Mouse (Mus musculus) embryonic facial prominence, embryonic 14.5 days (tissue): ENCODE measurements around the gene Cyp2c23. TPM values are rescaled to one million over a fixed set of nuclear protein-coding genes. Genes with fewer than 3 reads are reported as not detected.

Experiments
- ATAC-seq: fragments of 200-750 bp; cut with Nextera tagmentation; 2 replicates; pipeline ENCODE4 v1.8.0; 2017; ENCODE audit warnings: low read depth, moderate number of reproducible peaks, moderate TSS enrichment
- DNase-seq: peaks from one replicate; pipeline ENCODE4 v3.0.0-alpha.2; 2015; ENCODE audit warnings: low spot score
- H3K27ac ChIP-seq: fragments of 300-500 bp; sonication (generic); replicated peaks from 2 replicates; pipeline ENCODE4 v1.5.1; 2014; ENCODE audit warnings: low read depth, mild to moderate bottlenecking, low read length, moderate library complexity
- H3K27me3 ChIP-seq: fragments of 300-500 bp; sonication (generic); replicated peaks from 2 replicates; pipeline ENCODE4 v1.6.1; 2014; ENCODE audit warnings: low read length; ENCODE audit not compliant: control insufficient read depth, insufficient read depth
- H3K36me3 ChIP-seq: fragments of 300-500 bp; sonication (generic); 2 replicates; pipeline ENCODE4 v1.6.1; 2014; ENCODE audit warnings: low read length, mixed read lengths; ENCODE audit not compliant: control insufficient read depth, insufficient read depth
- H3K4me1 ChIP-seq: fragments of 300-500 bp; sonication (generic); 2 replicates; pipeline ENCODE4 v1.6.1; 2014; ENCODE audit warnings: antibody characterized with exemption, low read length; ENCODE audit not compliant: control insufficient read depth, insufficient read depth
- H3K4me2 ChIP-seq: fragments of 300-500 bp; sonication (generic); 2 replicates; pipeline ENCODE4 v1.6.1; 2014; ENCODE audit warnings: low read depth, mild to moderate bottlenecking, low read length, moderate library complexity, mixed read lengths
- H3K4me3 ChIP-seq: fragments of 300-500 bp; sonication (generic); 2 replicates; pipeline ENCODE4 v1.5.1; 2014; ENCODE audit warnings: low read depth, mild to moderate bottlenecking, low read length
- H3K9ac ChIP-seq: fragments of 300-500 bp; sonication (generic); 2 replicates; pipeline ENCODE4 v1.6.1; 2014; ENCODE audit warnings: low read depth, mild to moderate bottlenecking, low read length, moderate library complexity, mixed read lengths
- H3K9me3 ChIP-seq: fragments of 300-500 bp; sonication (generic); 2 replicates; pipeline ENCODE4 v1.6.1; 2016; ENCODE audit warnings: low read length; ENCODE audit not compliant: control insufficient read depth
- WGBS: fragments of 180-500 bp; shearing (Covaris S2); extraction: QIAGEN DNeasy Blood & Tissue Kit; methylation state at CpG from one replicate; pipeline ENCODE4 v1.1.7; 2014; 5-methylcytosine and 5-hydroxymethylcytosine counted together
- polyA plus RNA-seq: library from polyadenylated mRNA; unstranded; fragments of >200 nt; fragmentation: Nextera tagmentation; extraction: Ambion mirVana; gene quantifications from 2 replicates; pipeline ENCODE4 v1.2.1, GENCODE M21; 2014

The Cyp2c23 gene
- polyA plus RNA-seq, 1 experiment from 2014 or later: not detected

DNA sequence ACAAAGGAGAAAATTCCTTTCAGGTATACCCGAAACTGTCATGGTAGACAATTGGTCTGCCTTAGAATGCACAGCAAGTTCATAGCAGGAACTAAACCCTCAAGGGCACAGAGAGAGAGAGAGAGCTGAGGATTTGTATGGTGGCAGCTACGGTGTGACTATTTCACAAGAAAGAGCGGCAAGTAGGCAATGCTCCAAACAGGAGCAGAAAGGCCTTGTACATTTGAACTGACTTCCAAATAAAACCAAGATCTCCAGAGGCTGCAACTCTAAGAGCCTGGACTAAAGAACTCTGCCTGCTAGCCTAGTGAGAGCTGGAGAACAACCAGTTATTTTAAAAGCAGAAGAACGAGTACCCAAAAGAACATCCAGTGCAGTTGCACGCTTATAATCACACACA, 13.1 kb upstream of the Cyp2c23 start:
- H3K4me2 ChIP-seq: no peak overlapping the region
- no peaks in the 10 kb centered on the region for H3K27me3 ChIP-seq
- no peak overlapping the region for H3K9ac ChIP-seq
- WGBS: 78% methylated on average over 5 of the region's 5 CpGs
- H3K4me1 ChIP-seq: no peaks in the 10 kb centered on the region
- H3K9me3 ChIP-seq: no peaks in the 10 kb centered on the region
- DNase-seq: no peak
- no peak for ATAC-seq
- no peak overlapping the region for H3K4me3 ChIP-seq
- H3K27ac ChIP-seq: no peak overlapping the region
- peaks cover 58% of the 10 kb centered on the region for H3K36me3 ChIP-seq

DNA sequence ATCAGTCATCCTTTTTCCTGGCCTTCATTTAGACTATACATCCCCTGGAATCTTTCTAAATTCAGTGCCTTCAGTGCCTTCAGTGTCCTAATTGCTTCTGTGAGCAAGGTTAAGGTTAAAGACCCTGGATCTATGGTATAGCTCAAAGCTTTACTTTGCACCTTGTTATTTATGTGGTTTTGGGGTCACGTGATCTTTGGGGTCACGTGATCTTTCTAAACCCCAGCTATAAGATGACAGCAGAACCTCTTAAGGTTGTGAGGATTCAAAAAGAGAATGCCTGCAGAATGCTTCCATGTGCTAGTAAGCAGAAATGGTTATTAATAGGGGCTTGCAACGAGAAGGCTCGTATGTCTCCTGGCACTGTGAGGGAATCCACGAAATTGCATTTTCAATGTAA, 4.4 kb upstream of the Cyp2c23 start:
- H3K27ac ChIP-seq: no peak overlapping the region
- H3K36me3 ChIP-seq: peaks cover 43% of the 10 kb centered on the region
- no peaks in the 10 kb centered on the region for H3K4me1 ChIP-seq
- DNase-seq: no peak
- no peaks in the 10 kb centered on the region for H3K27me3 ChIP-seq
- H3K4me2 ChIP-seq: no peak overlapping the region
- H3K4me3 ChIP-seq: no peak overlapping the region
- WGBS: 91% methylated on average over 5 of the region's 5 CpGs
- no peaks in the 10 kb centered on the region for H3K9me3 ChIP-seq
- H3K9ac ChIP-seq: no peak overlapping the region
- no peak for ATAC-seq

DNA sequence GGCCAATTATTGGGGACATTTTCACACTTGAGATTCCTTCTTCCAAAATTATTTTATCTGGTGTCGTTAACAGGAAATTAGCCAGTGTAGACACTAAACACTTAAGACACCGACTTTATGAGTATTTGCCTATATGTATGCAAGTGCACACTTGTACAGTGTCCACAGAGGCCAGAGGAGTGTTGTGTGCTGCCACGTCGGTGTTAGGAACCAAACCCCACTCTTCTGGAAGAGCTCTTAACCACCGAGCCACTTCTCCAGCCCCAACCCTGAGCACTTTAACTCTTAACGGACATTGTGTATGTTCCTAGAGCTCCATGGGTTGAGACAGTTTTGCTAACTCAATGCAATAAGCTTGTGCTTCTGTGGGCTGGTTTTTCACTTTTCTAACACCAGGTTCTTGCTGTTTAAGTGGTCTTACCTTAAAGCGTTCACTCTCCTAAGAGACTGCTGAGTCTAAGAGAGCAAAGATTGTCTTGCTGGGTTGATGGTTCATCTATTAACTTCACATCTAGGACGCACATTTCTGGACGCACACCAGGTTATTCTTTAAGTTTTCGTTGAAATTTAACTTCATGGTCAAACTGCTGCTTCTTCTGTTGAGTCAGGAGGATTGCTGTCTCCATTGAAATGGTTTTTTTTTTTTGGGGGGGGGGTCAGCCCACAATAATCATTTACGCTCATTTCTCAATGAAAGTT, 3.2 kb upstream of the Cyp2c23 start:
- no peak overlapping the region for H3K27ac ChIP-seq
- 92% methylated on average over 11 of the region's 11 CpGs for WGBS
- H3K36me3 ChIP-seq: peaks cover 31% of the 10 kb centered on the region
- no peaks in the 10 kb centered on the region for H3K9me3 ChIP-seq
- no peaks in the 10 kb centered on the region for H3K27me3 ChIP-seq
- no peak for ATAC-seq
- no peaks in the 10 kb centered on the region for H3K4me1 ChIP-seq
- no peak for DNase-seq
- no peak overlapping the region for H3K4me3 ChIP-seq
- H3K4me2 ChIP-seq: no peak overlapping the region
- H3K9ac ChIP-seq: no peak overlapping the region

DNA sequence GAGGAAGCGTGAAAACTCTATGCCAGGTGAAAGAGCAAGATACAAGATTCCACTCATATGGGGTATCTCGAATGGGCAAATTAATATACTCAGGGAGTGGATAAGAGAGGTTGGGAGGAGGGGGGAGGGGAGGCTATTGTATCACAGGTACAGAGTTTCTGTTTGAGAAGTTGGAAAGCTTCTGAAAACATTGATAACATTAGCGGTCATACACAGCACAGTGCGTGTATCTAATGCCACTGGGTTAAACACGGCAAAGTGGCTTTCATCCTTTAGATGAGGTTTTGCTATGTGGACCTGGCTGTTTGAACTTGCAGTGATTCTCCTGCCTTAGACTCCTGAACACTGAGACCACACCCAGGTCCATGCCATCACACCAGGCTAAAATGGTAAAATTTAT, 1.0 kb upstream of the Cyp2c23 start:
- Histone ChIP-seq H3K27me3 (no peaks in the 10 kb centered on the region), H3K9me3 (no peaks in the 10 kb centered on the region), H3K4me1 (no peaks in the 10 kb centered on the region), H3K9ac (no peak overlapping the region), H3K36me3 (peaks cover 12% of the 10 kb centered on the region; the same call in 1 of the 2 replicates), H3K27ac (no peak overlapping the region), H3K4me2 (no peak overlapping the region), H3K4me3 (no peak overlapping the region)
- DNase-seq: no peak
- ATAC-seq: no peak
- 92% methylated on average over 5 of the region's 5 CpGs for WGBS

DNA sequence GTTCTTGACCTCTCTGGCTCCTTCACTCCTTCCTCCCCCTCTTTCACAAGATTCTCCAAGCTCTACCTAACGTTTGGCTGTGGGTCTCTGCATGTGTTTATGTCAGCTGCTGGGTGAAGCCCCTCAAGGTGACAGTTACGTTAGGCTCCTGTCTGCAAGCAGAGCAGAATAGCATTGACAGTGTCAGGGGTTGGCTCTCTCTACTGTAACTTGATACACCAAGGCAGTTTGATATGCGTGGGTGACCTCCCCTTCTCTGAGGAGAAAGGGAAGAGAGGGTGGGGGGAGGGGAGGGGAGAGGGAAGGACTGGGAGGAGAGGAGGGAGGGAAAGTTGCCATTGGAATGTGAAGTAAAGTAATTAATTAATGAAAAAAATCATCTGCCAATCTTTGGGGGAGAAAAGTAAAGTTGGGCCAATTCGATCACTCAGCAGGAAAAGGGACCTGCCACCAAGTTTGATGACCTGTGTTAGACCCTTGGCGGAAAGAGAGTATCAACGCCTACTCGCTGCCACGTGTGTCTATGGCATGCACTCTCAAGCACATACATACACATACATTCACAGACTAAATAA, 2.0 kb downstream of the Cyp2c23 start:
- Histone ChIP-seq H3K4me3 (no peak overlapping the region), H3K27me3 (no peaks in the 10 kb centered on the region), H3K9me3 (no peaks in the 10 kb centered on the region), H3K4me1 (no peaks in the 10 kb centered on the region), H3K36me3 (no peaks in the 10 kb centered on the region), H3K9ac (no peak overlapping the region), H3K27ac (no peak overlapping the region), H3K4me2 (no peak overlapping the region)
- DNase-seq (no peak), ATAC-seq (no peak)
- 58% methylated on average over 8 of the region's 8 CpGs for WGBS

DNA sequence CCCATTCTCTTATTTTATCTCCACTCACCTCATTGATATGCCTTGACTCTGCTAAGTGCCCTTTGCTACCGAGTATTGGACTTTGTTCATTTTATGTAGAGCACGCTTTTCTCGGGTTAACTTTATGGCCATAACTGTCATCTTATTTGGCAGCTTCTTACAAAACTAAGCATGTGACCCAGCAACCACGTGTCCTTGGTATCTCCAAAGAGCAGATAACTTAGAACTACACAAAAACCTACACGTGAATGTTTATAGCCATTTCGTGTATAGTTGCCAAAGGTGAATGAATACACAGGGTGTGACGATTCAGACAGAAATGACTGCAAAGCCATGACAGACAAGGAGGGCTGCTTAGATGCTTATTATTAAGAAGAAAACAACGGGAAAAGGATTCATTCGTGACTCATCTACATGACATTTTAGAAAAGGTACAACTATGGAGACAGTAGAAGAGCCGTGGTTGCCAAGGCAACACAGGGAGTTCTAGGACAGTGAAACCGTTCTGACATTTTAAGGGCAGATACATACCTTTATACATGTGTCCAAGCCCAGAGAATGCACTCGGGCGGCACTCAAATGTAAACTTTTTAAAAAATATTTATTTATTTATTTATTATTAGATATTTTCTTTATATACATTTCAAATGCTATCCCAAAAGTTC, 4.0 kb downstream of the Cyp2c23 start:
- 88% methylated on average over 13 of the region's 13 CpGs for WGBS

DNA sequence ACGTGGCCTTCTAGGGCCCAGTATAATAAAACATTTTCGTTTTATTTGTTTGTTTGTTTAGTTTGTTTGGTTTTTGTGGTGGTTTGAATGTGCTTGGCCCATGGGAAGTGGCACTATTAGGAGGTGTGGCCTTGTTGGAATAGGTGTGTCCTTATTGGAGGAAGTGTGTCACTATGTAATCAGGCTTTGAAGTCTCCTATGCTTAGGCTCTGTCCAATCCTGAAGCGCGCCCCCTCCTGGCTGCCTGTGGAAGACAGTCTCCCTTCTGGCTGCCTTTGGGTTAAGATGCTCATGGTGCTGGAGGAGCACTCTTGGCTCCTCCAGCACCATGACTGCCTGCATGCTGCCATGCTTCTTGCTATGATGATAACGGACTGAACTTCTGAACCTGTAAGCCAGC, 5.9 kb downstream of the Cyp2c23 start:
- ATAC-seq (no peak), DNase-seq (no peak)
- Histone ChIP-seq H3K4me3 (no peak overlapping the region), H3K4me2 (no peak overlapping the region), H3K27ac (no peak overlapping the region), H3K4me1 (no peaks in the 10 kb centered on the region), H3K36me3 (no peaks in the 10 kb centered on the region), H3K27me3 (no peaks in the 10 kb centered on the region), H3K9me3 (no peaks in the 10 kb centered on the region), H3K9ac (no peak overlapping the region)
- WGBS: 74% methylated on average over 5 of the region's 5 CpGs

More for the DNA sequence above, 4.0 kb downstream of the Cyp2c23 start:
- no peak for DNase-seq
- Histone ChIP-seq H3K9me3 (no peaks in the 10 kb centered on the region), H3K27ac (no peak overlapping the region), H3K9ac (no peak overlapping the region), H3K4me3 (no peak overlapping the region), H3K27me3 (no peaks in the 10 kb centered on the region), H3K4me2 (no peak overlapping the region), H3K36me3 (no peaks in the 10 kb centered on the region), H3K4me1 (no peaks in the 10 kb centered on the region)
- no peak for ATAC-seq

DNA sequence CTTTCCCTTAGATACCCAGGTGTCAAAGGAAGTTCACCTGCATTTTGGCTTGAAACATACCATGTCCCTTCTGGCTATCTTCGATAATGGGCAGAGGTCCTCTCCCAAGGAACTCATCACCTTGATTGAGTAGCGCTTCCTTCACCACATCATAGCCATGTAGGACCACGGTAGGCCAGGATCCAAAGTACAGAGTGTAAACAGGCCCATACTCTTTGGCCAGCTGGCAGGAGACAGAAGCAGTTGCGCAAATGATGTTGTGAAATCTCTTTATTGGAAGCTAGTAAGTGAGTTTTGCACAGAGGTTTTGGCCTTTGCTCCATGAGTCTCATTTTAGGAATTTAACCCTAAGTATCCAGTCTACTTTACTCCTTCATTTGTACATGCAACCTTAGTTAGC, 7.5 kb downstream of the Cyp2c23 start:
- ATAC-seq (no peak), DNase-seq (no peak)
- Histone ChIP-seq H3K36me3 (no peaks in the 10 kb centered on the region), H3K27me3 (no peaks in the 10 kb centered on the region), H3K4me1 (no peaks in the 10 kb centered on the region), H3K4me2 (no peak overlapping the region), H3K27ac (no peak overlapping the region), H3K9me3 (no peaks in the 10 kb centered on the region), H3K4me3 (no peak overlapping the region), H3K9ac (no peak overlapping the region)
- 92% methylated on average over 4 of the region's 4 CpGs for whole genome bisulfite sequencing
